Mouse (Mus musculus) Patski (cell line): ENCODE measurements around the gene Gm17455. TPM values are rescaled to one million over a fixed set of nuclear protein-coding genes. Genes with fewer than 3 reads are reported as not detected.

Experiments
- ATAC-seq: fragments of 100-300 bp; one replicate; pipeline ENCODE4 v1.8.0; 2021
- CTCF ChIA-PET: fragments of 350-600 bp; sonication (Branson Sonifier 250); formaldehyde crosslinking; loops from one replicate; lab custom pipeline; 2022; ENCODE audit warnings: inconsistent platforms; lab: Charles Lee
- POLR2A ChIA-PET: fragments of 350-600 bp; sonication (Branson Sonifier 250); formaldehyde crosslinking; loops from one replicate; lab custom pipeline; 2022; ENCODE audit warnings: antibody characterized with exemption, inconsistent platforms; lab: Charles Lee
- DNase-seq: peaks from one replicate; pipeline ENCODE4 v3.0.0-alpha.2; 2011; ENCODE audit warnings: low read depth, low spot score
- H3K27me3 ChIP-seq: fragments of 371-371 bp; one replicate; pipeline ENCODE4 v1.5.1; 2021
- CTCF ChIP-seq: fragments of 100-300 bp; IDR thresholded peaks from one replicate; pipeline ENCODE4 v1.5.1; 2021
- in situ Hi-C: fragments of 300-500 bp; cut with MboI; formaldehyde crosslinking; loops from 3 replicates; pipeline ENCODE4 v1.11.1; 2018; ENCODE audit warnings: low pct_unique_long_range_greater_than_20kb, mixed read lengths
- polyA plus RNA-seq: library from polyadenylated mRNA; unstranded; gene quantifications from one replicate; pipeline ENCODE4 v1.2.3, GENCODE M21; 2021

The Gm17455 gene
- polyA plus RNA-seq, 1 experiment from 2014 or later = not detected

DNA sequence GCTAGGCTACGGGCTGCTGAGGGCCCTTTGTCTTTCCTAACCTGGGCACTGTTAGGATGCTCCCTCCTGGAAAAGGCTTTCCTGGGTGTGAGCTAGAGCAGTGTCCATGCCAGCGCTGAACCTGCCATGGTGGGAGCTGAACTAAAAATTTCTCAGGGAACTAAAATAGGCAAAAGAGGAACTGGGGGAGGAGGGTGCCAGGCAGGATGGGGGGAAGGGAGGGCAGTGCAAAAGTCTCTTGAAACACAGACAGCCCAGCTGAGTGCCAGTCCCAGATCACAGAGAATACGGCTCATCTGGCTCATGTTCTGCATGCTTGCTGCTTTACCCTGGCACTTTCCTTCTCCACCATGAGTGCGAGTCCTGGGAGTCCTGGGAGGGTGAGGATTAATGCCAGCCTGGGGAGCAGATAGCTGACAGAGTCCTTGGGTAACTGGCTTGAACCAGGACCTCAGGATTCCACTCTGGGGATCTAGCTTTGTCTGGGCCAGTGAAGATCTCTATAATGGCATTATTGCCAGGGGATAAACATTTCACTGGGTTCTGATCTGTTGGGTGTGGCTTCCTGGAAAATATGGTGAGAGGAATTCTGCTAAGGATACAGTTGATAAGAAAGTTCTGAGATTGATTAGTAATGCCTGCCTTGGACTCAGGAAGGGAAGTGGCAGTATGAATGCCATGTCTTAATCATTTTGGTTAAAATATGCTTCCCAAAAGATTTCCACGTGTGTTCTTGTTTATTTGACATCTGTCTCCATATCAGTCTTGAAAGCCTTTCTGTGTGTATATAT lies 27.7 kb upstream of the Gm17455 start:
- CTCF ChIA-PET = interaction anchor here (1.4 kb wide), 1 partner anchor 15 kb away, joined by 3 read pairs; no protein-coding TSS in a partner anchor
- DNase-seq (no peak), ATAC-seq (no peak)
- H3K27me3 ChIP-seq = no peaks in the 10 kb centered on the region
- POLR2A ChIA-PET = interaction anchor here (0.7 kb wide), 1 partner anchor 77 kb away, joined by 3 read pairs; no protein-coding TSS in a partner anchor
- in situ Hi-C loops = no loop called here
- TF ChIP-seq CTCF = no peak

DNA sequence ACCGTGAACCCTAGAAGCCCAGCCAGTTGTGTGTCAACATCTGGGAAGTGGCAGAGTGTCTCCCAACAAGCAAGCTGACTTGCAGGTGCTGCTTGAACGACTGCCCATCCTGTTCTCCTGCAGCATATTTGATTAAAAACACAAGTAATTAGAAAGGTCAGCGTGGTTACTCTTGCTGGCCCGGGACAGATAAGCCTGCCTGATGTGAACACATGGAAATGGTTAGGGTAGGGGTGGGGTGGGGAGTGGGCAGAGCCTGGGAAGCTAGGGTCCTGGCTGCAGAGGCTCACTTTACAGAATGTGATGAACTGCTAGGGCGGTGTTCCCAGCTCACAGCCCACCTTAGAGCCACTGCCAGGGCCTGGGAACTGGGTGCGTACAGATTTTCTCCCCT lies 26.0 kb upstream of the Gm17455 start:
- H3K27me3 ChIP-seq = no peaks in the 10 kb centered on the region
- no peak for TF ChIP-seq CTCF
- CTCF ChIA-PET = no interaction called here
- in situ Hi-C loops = no loop called here
- DNase-seq (no peak), ATAC-seq (no peak)
- POLR2A ChIA-PET = no interaction called here

DNA sequence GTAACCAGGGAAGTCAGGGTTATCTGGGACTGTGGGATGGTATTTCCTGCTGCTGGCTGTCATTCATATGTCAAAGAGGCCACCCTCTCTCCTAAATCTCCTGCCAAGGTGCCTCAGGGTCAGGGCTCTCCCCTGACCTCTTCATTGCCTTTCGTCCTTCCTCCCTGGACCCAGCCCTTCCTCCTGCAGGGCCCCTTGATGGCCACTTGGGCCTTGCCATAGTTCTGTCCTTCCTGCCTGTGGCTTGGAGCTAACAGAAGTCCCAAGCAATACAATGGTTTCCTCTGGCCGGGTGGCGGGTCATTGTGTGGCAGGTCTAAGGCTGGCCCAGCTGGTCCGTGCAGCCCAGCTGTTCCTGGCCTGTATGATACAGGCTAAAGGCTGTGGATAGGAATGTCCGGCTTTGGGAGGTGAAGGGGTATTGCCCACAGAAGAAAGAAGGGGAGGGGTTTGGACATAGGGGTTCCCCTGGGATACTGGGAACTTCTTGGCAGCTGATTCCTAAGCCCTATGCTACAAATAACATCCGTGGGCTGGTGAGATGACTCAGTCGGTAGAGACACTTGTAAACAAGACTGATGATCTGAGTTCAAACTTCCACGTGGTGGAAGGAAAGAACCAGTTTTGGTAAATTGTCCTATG lies 25.5 kb upstream of the Gm17455 start:
- in situ Hi-C loops = no loop called here
- DNase-seq (peak; percentile 12), ATAC-seq (no peak)
- no peaks in the 10 kb centered on the region for H3K27me3 ChIP-seq
- ChIA-PET POLR2A (no interaction called here), CTCF (no interaction called here)
- TF ChIP-seq CTCF = no peak

DNA sequence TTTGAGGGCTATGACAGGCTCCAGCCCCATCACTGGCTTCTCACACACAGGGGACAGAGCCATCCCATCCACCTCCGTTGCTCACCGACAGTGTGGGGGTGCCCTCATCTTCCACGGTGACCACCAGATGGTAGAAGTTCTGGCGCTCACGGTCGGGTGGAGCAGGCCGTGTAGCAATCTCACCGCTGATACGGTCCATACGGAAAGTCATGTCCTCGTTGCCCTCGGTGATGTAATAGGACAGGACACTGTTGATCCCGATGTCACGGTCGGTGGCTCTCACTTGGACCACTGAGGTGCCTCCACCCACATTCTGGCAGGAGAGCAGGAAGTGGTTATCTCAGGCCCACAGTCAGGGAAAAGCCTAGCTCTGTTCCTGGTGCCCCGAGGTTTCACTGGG lies 22.8 kb upstream of the Gm17455 start:
- DNase-seq = no peak
- CTCF ChIA-PET = no interaction called here
- POLR2A ChIA-PET = no interaction called here
- H3K27me3 ChIP-seq = no peaks in the 10 kb centered on the region
- no peak for TF ChIP-seq CTCF
- no peak for ATAC-seq
- in situ Hi-C loops = no loop called here

DNA sequence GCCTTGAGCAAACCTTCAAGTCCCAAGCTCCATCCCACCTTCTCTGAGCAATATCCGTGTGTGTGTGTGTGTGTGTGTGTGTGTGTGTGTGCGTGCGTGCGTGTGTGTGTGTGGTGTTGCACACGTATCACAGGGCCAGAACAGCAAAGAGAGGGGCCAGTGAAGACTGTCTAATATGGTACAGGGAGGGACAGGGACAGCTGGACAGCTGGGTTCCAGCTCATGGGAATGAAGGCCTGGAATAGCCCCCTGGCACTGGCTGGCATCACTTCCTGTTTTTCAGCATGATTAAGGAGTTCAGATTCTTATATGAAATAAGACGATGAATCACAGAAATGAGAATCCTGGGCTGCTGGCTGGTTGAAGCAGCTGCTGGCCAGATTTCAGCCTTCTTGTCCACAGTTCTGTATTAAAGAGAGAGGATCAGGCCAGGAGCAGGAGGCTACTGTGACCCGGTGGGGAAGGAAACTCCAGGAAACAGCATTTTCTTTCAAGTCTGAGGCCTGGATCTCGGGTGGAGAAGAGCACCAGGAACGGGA lies 20.0 kb upstream of the Gm17455 start:
- ChIA-PET CTCF (interaction anchor here (1.3 to 1.7 kb wide), 2 partner anchors 9 to 11 kb away, joined by 3 to 4 read pairs; no protein-coding TSS in a partner anchor), POLR2A (interaction anchor here (0.8 kb wide), 1 partner anchor 16 kb away, joined by 3 read pairs; no protein-coding TSS in a partner anchor)
- no peak for ATAC-seq
- no peaks in the 10 kb centered on the region for H3K27me3 ChIP-seq
- no peak for TF ChIP-seq CTCF
- no peak for DNase-seq
- in situ Hi-C loops = no loop called here

DNA sequence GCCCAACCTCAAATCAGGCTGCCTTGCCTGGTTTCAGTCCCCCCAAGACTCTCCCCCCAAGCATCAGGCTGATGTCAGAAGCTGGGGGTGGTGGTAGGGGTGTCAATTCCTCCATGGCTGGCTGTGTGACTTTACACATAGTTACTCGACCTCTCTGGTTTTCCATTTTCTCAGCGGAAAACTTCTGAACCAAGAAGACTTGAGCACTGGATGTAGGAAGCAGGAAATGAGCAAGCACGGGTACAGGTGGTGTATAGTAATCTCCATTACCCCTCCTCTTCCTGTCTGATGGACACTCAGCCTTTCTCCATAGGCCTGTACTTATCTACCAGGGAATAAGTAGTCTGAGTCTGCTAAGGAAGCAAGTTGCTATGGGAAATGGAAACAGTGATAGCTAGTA lies 19.3 kb upstream of the Gm17455 start:
- TF ChIP-seq CTCF = no peak
- ChIA-PET POLR2A (interaction anchor here (0.6 kb wide), 1 partner anchor 10 kb away, joined by 3 read pairs; no protein-coding TSS in a partner anchor), CTCF (interaction anchor here (1.3 to 1.7 kb wide), 2 partner anchors 9 to 12 kb away, joined by 3 to 4 read pairs; no protein-coding TSS in a partner anchor)
- DNase-seq = no peak
- no peak for ATAC-seq
- H3K27me3 ChIP-seq = no peaks in the 10 kb centered on the region
- in situ Hi-C loops = no loop called here

DNA sequence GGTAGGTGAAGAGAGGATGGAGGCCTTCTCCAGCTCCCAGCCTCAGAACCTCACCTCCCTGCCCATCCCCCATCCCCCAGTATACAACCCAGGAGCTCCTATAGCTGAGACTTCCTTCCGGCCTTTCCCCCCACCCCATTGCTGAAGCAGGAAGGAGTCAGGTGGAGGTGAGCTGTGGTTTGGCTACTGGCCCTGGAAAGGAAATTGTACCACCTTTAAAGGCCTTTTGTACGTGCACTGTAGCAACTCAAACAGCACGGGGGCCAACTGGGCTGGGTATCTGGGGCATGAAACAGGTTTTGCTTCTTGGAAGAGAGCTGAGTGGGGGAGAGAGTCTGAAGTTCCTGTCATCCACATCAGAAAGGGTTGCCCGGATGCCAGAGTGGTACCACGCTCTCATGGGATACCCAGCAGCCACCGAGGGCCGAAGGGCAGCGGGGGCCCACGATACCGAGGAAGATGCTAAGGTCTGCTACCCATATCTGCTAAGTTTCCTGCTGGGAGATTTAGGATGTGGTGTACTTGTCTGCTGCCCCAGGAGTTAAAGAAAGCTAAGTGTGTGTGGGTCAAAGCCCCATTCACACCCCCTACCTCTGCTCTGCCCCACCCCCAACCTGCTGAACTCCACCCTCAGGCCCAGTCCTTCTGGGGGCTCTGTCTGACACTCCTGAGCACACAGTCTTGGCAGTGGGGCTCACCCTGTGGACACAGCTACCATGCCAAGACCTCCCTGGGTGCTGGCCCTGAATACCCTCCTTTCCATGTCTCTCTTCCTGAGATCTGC lies 18.2 kb upstream of the Gm17455 start:
- POLR2A ChIA-PET = no interaction called here

DNA sequence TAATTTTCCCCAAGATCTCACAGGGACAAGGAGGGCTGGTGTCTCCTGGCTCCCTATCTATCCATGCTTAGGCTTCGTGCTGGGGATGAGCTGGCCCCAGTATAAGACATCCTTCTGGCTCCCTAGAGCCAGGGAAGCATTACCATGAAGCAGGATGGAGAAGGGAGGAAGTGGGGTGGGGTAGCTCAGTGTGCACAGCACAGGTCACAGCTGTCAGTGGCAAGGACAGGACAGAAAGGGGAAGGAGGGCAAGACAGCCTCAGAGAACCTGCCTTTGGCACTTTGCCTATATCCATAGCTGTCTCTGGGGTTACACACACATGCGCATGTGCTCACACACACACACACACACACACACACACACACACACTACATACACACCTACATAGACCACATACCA lies 11.2 kb upstream of the Gm17455 start:
- DNase-seq (no peak), ATAC-seq (no peak)
- ChIA-PET POLR2A (no interaction called here), CTCF (no interaction called here)
- H3K27me3 ChIP-seq = no peaks in the 10 kb centered on the region
- no peak for TF ChIP-seq CTCF
- in situ Hi-C loops = no loop called here

More for the DNA sequence above, 18.2 kb upstream of the Gm17455 start:
- H3K27me3 ChIP-seq = no peaks in the 10 kb centered on the region
- TF ChIP-seq CTCF = no peak
- DNase-seq (no peak), ATAC-seq (no peak)
- in situ Hi-C loops = no loop called here
- CTCF ChIA-PET = no interaction called here

DNA sequence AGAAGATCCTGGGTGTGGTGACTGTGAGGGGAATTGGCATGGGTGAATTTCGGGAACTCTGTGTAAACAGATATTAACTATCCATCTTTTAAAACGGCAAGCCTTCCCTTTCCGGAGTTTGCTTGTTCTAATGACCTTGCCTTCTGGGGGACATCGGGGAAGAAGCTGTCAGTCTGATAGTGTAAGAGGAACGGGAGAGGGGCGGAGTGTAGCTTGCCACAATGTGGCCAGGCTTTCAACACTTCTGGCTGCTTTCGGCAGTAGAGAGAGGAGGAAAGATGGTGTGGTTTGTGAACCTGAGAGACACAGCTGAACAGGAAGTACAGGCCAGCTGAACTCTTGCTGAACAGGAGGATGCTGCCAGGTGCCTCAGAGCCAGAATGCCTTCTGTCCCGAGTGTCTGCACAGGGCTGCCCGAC lies 10.1 kb upstream of the Gm17455 start:
- no peak for DNase-seq
- ATAC-seq = no peak
- ChIA-PET CTCF (no interaction called here), POLR2A (interaction anchor here (0.6 kb wide), 1 partner anchor 329 kb away, joined by 3 read pairs; no protein-coding TSS in a partner anchor)
- no peak for TF ChIP-seq CTCF
- no peaks in the 10 kb centered on the region for H3K27me3 ChIP-seq
- in situ Hi-C loops = no loop called here
